Mouse (Mus musculus): Measurements from ENCODE around the gene Snx33.
"Not testable (repeated sequence)": the region's sequence is repeated elsewhere in the genome, so short reads cannot be mapped to it uniquely, and the experiment has no call there.

The Snx33 gene

DNA sequence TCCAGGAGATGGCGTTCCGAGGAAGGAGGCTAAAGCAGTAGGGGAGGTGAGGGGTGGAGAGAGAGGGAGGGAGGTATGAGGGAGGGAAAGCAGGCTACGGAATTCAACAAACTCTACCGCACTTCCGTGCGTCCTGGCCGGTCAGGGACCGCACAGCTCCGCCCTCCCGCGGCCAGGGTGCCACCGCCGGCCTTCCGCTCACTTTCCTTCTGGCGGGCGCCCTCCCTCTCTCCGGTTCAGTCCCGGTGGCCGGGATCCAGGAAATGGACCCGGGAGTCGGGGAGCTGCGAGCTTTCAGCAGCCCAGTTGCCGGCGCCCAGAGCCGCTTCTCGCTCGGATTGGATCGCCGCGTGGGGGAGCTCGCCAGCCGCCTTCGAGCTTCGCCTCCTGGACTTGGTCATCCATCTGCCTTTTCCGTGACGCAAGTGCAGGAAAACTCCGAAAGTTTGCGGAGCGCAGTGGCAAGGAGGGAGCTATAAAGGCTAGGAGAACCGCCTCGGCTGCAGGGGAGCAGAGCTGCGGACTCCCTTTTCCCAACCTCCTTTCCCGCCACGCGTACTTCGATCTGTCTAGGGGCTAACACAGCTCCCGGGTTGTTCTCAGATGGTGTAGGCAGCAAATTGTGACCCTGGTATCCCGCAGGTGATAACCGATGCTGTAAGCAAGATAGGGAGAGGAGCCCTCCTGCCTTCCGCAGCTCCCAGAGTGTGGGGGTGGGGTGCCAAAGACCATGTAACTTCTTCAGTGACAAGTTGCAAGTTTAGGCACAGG, at the start of gene Snx33:
Gene Snx33, minus strand, starts transcription at position 331 of the 771 bp plus-strand sequence.
- DNase-seq (ENCODE audit: extremely low read depth, low read depth, low spot score), result no peak

DNA sequence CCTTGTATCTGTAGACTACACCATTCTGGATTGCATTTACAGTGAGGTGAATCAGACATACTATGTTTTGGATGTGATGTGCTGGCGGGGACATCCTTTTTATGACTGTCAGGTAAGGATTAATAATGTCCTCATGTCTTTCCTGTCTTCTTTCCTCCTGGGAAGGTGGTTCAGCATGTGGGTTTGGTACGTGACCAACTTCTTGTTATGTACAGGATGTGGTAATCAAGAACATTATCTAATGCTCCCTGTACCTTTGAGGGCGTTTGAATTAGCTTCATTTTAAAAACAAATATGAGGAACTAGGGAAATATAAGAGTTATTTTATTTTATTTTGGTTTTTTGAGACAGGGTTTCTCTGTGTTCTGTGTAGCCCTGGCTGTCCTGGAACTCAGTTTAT, 47.0 kb upstream of the Snx33 start:
- DNase-seq (ENCODE audit: extremely low read depth, low read depth, low spot score), result no peak

DNA sequence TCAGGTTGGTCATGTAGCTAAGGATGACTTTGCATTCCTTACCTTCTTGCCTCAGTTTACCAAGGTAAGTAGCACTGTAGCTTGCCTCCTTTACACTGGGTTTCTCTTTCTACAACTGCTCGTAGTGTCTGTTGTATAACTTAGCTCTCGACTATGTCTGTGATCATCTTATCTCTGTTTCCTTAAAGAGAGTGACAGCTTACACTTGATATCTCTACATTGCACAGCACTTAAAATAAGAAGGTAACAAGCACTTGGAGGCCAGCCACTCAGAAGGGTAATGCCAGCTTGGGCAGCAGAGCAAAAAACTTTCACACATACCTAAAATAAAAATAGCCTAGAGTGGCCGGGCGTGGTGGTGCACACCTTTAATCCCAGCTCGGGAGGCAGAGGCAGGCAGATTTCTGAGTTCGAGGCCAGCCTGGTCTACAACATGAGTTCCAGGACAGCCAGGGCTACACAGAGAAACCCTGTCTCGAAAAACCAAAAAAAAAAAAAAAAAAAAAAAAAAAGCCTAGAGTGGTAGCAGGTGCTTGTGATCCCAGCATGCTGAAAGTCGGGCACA, 45.9 kb upstream of the Snx33 start:
- no peak for DNase-seq (ENCODE audit: extremely low read depth, low read depth, low spot score)

DNA sequence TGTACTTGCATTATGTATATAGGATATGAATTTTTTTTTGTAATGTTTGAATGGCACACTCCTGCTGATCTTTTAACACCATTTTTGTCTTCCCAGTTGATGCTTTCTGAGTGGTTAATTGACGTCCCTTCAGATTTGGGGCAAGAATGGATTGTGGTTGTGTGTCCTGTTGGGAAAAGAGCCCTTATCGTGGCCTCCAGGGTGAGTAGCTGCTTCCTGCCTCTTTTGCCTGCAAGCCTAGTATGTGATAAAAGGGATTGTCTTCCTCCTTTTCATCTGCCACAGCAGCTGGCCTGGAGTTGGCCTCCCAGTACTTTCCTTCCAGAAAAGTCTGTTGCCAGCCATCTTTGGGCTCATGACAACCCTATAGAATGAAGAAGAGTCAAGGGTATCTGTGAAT, 42.0 kb upstream of the Snx33 start:
- no peak for DNase-seq (ENCODE audit: extremely low read depth, low read depth, low spot score)

DNA sequence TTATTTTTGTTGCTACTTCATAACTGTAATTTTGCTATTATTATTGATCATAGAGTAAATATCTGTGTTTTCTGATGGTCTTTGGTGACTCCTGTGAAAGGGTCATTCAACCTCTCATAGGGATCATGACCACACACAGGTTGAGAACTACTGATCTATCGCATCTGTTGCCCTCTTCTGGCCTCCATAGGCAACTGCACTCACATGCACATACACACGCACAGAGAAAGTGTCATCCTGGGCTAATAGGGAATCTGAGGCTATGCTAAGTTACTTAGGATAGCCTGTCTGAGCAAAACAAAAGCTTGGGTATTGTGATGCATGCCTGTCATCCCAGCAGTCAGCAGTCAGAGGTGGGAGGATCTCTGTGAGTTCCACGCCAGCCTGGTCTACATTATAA, 33.4 kb upstream of the Snx33 start:
- no peak for DNase-seq (ENCODE audit: extremely low read depth, low read depth, low spot score)

DNA sequence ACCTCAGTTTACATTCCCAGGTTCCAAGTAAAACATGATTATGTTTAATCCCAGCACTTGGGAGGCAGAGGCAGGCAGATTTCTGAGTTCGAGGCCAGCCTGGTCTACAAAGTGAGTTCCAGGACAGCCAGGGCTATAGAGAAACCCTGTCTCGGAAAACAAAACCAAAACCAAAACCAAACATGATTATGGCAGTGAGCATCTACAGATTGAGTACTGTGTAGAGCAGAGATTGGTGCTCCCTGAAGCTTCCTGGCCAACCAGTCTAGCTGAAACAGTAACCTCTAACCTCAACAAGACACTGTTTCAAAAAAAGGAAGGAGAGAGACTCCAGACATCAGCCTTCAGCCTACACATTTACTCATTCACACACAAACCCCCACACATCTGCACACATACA, 30.5 kb upstream of the Snx33 start:
- DNase-seq (ENCODE audit: extremely low read depth, low read depth, low spot score), result no peak

DNA sequence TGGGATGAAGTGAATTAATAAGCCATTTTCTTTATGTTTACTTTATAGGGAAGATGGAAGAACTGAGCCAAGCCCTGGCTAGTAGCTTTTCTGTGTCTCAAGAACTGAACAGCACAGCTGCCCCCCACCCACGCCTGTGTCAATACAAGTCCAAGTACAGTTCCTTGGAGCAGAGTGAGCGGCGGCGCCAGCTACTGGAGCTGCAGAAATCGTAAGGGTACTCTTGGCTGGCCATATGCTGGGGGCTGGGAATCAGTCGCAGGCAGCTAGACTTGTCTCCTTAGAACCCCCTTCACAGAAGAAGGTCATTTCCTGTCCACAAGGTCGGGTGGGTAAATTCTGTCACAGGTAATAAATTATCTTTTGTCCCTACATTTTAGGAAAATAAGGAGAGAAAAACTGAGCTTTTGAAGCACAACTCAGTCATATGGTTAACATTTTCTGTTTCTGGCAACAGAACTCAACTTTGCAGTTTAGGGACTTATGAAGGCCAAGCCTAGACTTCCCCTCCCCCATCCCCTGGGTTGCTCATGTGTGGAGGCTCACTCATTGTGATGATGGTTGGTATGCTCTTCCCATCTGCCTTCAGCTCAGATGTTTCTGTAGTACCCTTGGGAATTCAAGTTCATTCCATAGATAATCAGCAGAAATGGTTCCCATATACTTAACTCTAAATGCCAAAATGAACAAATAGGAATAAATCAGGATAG, 28.9 kb upstream of the Snx33 start:
- DNase-seq (ENCODE audit: extremely low read depth, low read depth, low spot score), result no peak

DNA sequence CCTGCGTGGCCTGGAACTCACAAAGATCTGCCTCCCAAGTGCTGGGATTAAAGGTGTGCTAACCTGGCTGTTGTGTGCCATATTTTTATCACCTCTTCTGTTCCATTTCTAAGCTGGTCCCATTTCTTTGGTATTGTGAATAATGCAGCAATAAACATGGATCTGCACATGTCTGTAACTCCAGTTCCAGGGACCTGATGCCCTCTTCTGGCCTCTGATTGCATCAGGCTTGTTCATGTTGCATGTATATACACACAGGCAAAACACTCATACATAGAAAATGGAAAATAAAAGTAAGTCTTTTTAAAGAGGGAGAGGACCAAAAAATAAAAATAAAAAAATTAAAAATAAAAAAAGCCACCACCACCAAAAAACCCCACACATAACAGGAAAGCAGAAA, 25.4 kb upstream of the Snx33 start:
- DNase-seq (ENCODE audit: extremely low read depth, low read depth, low spot score), result no peak

DNA sequence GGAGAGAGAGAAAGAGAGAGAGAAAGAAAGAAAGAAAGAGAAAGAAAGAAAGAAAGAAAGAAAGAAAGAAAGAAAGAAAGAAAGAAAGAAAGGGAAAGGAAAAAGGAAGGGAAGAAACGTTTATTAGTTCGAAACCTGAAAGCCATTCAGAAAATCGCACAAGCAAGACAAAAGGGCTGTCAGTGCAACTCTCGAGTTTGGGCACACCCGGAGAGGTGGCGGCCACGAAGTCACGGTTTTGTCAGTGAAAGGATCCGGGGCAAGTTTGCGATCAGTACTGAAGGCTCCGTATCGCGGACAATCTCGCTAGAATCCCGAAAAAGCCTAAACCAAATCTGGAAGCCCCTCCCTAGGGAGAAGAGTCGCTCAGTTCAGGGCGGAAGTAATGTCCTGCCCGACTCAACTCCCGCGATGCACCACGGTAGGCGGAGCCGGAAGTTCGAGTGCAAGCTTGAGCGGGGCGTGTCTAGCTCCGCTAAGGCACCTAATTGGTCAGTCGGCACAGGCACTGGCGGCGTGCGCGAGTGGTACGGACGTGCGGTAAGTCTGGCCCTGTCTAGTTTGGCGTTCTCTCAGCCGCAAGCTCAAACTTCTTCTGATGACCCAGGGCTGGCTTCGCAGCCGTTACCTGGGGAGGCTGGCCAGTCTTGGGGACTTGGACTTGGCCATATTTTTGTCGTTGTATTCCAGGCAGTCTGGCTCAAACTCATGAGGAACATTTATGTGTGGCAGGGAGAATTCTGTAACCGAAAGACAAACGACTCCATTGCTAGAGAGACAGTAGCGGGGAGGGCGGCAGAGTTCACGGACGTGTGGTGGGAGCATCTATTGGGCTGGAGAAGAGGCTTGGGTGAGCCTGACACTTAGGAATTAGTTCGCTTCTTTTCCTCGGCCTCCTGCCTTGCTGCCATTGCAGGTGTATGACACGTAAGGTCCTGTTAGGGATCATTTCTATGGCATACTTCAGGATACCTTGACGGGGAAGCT, 22.5 kb upstream of the Snx33 start, which contains the start of gene Snupn:
Gene Snupn, plus strand, starts transcription at position 465 of the 987 bp plus-strand sequence.
- peak; percentile 76 for DNase-seq (ENCODE audit: extremely low read depth, low read depth, low spot score)

DNA sequence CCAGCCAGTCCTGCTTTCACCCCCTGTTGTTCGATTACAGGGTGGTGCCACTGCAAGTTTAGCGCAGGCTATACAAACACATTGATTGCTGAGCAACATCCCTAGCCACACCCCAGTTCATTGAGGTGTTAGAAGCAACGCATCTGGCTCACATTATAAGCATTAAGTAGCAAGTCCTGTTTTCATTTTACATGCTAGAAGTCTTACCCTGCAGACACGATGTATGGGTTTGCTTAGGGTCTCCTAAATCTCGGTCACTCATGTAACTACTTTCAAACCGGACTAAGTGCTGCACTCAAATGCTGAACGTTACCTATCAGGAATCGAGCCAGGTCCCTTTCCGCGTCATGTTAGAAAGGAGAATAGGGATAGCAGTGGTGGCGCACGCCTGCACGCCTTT, 21.6 kb upstream of the Snx33 start:
- DNase-seq (ENCODE audit: extremely low read depth, low read depth, low spot score), result no peak

DNA sequence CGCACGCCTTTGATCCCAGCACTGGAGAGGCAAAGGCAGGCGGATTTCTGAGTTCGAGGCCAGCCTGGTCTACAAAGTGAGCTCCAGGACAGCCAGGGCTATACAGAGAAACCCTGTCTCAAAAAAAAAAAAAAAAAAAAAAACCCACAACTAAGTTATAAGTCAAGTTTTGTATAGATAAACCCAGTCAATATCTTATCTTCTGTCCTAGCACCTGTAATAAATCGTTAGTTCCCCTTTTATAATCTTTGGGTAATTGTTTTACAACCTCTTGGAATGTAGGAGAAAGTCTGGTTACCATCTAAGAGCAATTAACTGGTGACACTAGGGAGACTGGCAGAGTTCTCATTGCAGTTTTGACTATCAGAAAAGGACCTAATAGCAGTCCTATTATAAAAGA, 20.5 kb upstream of the Snx33 start:
- not testable (repeated sequence) for DNase-seq (ENCODE audit: extremely low read depth, low read depth, low spot score)

DNA sequence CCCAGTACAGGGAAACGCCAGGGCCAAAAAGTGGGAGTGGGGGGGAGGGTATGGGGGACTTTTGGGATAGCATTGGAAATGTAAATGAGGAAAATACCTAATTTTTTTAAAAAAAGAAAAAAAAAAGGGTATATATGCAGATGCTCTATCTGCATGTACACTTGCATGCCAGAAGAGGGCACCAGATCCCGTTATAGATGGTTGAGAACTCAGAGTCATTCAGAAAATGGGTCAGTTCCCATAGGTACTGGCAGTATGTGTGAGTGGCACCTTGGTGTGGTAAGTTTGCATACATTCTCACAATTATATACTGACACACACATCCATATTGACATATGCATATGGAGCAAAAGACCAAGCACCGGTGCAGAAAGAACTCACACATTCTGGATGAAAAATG, 19.3 kb upstream of the Snx33 start:
- DNase-seq (ENCODE audit: extremely low read depth, low read depth, low spot score), result not testable (repeated sequence)

DNA sequence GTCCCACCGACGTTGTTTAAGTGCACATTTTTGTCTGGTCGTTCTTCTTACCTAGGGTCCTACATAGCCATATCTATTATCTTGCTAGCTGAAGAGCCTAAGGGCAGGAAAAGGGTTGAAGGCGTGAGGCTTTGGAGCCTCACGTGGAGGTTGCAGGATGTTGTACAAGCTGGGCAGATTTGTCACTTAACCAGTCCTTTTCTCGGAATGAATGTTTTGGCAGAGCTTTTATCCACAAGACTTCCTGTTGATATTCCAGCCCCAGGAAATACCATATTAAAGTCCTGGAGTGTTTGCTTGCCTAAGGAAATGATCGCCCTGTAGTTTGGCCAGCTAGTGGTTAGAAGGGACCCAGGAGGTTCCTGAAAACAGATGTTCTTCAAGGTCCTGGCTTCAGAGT, 10.2 kb upstream of the Snx33 start:
- DNase-seq (ENCODE audit: extremely low read depth, low read depth, low spot score), result no peak

DNA sequence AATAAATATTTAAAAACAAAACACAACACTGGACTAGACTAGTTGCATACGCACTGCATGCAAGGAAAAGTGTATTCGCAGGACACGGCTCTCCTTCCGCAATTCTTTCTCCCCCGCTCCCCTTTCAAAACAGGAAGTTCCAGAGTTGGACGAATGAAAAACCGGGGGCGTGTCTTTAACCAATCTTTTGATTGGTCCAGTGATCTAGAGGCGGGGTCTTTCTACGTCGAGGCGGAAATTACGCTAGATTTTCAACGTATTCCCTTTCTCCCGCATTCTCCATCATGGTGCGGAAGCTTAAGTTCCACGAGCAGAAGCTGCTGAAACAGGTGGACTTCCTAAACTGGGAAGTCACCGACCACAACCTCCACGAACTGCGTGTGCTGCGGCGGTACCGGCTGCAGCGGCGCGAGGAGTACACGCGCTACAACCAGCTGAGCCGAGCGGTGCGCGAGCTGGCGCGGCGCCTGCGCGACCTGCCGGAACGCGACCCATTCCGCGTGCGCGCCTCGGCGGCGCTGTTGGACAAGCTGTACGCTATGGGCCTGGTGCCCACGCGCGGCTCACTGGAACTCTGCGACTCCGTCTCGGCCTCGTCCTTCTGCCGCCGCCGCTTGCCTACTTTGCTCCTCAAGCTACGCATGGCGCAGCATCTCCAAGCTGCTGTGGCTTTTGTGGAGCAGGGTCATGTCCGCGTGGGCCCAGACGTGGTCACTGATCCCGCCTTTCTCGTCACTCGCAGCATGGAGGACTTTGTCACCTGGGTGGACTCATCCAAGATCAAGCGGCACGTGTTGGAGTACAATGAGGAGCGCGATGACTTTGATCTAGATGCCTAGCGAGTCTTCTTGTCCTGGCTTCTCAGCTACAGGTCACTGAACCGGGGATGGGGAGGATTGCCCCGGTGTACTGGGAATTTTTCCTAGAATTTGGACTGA, 9.3 kb upstream of the Snx33 start, which contains the start of gene Imp3:
Gene Imp3, plus strand, starts transcription at position 253 of the 938 bp plus-strand sequence.
- peak; percentile 84 for DNase-seq (ENCODE audit: extremely low read depth, low read depth, low spot score)

DNA sequence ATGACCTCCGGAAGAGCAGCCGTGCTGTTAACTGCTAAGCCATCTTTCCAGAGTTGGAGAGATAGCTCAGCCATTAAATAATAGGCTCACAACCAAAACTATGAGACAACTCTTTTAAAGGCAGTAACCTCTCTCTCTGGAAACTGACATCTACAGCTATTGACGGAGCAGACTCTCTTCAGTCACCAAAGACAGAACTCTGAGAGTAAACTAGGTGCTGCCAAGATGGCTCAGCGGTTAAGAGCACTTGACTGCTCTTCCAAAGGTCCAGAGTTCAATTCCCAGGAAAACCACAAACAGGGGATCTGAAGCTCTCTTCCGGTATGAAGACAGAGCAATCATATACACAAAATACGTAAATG, 8.7 kb upstream of the Snx33 start:
- DNase-seq (ENCODE audit: extremely low read depth, low read depth, low spot score), result no peak

DNA sequence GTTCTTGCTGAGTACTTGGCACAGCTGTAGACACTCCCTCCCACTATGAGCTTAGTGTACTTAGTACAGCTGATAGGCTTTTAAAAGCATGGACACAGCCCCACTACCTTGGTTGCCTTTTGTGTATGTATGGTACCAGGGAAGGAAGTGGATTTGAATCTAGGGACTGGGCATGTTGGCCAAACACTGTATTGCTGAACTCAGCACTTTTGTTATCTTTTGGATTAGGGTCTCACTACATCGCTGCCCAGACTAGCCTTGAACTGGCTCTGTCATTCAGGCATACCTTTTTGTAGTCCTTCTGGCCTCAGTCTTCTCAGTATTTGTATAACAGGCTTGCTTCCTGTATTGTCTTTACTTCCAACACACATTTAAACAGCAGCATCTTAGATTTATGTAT, 2.4 kb upstream of the Snx33 start:
- no peak for DNase-seq (ENCODE audit: extremely low read depth, low read depth, low spot score)

DNA sequence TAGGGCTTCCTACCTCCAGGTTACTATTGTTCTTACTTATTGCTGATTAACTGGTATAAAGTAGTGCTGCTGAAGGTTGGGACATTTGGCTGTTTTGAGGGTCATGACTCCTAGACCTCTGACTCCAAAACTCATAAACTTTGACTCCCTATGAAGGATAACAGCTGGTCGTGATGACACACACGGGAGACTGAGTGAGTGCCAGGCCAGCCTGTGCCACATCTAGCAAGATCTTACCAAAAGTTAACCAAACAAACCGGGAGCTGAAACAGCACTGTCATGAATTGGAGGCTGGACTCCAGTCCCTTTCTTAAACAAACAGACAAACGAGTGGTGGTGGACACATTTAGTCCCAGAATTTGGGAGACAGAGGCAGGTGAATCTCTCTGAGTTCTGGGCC, 1.3 kb upstream of the Snx33 start:
- DNase-seq (ENCODE audit: extremely low read depth, low read depth, low spot score), result no peak

DNA sequence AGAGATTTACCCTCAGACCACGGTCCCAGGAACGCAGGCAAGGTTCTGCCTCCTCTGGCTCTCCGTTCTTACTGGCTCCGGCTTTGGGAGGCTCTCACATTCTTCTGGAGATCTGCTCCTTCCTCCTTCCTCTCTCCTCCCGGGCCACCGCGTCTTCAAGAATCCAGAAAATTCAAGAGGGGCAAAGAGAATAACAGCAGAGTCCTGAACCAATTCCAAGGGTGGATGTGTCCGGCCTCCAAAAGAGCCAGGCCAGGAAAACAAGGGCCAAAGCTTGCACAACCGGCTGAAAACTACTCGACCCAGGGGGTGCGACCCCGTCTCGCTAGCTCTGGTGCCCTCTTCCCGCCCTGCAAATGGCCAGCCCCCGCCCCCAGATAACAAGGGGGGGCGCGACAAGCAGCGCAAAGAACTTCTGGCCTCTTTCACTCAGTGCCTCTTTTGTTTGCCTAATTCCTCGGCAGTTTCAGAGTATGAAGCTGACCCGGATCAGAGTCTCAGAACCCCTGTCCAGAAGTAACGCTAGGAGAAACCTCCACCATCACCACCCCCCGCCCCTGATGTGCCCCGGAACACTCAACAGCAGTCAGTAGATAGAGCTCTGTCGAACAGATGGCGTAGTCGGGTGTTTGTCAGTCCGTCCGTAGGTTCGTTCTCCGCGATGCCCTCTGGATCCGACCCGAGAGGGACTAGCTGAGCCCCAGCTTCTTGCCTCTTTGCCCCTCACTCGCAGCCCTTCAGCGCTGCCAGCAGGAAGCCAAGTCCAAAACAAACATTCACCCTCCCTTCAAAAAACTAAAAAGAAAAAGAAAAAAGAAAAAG, 769 bp downstream of the Snx33 start:
- DNase-seq (ENCODE audit: extremely low read depth, low read depth, low spot score), result no peak

DNA sequence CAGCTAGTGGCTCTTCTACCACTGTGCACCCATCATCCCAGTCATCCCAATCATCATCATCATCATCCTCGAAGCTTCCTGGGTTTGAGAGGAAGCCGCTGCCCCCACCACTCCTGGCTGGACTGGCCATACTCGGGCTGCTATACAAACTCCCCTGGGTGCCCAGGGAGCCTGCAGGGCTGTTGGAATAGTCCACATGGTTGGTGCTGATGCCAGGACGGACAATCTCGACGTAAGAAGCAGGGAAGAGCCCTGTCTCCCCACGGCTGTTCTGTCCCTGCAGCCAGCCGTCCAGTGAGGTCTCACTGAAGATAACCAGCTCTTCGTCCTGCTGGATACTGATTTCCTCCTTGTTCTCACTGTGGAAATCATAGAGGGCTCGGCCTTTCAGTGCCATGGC, 1.8 kb downstream of the Snx33 start:
- DNase-seq (ENCODE audit: extremely low read depth, low read depth, low spot score), result no peak

Measured in fat pad, adult 2 months (tissue).